Mouse (Mus musculus) kidney, embryonic 14.5 days (tissue): ENCODE results near the gene Coa7. TPM values are rescaled to one million over a fixed set of nuclear protein-coding genes. Genes with fewer than 3 reads are reported as not detected.

Experiments used
- ATAC-seq: fragments of 200-750 bp; cut with Nextera tagmentation; 2 replicates; pipeline ENCODE4 v1.8.0; 2017; ENCODE audit warnings: moderate number of reproducible peaks, mild to moderate bottlenecking, moderate TSS enrichment, moderate library complexity; ENCODE audit not compliant: low FRiP score, low TSS enrichment
- H3K27ac ChIP-seq: fragments of 300-500 bp; sonication (generic); 2 replicates; pipeline ENCODE4 v1.5.1; 2014; ENCODE audit warnings: low read depth, mild to moderate bottlenecking, low read length, moderate library complexity, mixed read lengths
- H3K27me3 ChIP-seq: fragments of 300-500 bp; sonication (generic); 2 replicates; pipeline ENCODE4 v1.6.1; 2014; ENCODE audit warnings: mild to moderate bottlenecking, low read length; ENCODE audit not compliant: control insufficient read depth, insufficient read depth
- H3K36me3 ChIP-seq: fragments of 300-500 bp; sonication (generic); 2 replicates; pipeline ENCODE4 v1.6.1; 2014; ENCODE audit warnings: low read length, mixed read lengths; ENCODE audit not compliant: control insufficient read depth, insufficient read depth
- H3K4me1 ChIP-seq: fragments of 300-500 bp; sonication (generic); 2 replicates; pipeline ENCODE4 v1.6.1; 2014; ENCODE audit warnings: low read length, mixed read lengths; ENCODE audit not compliant: control insufficient read depth, insufficient read depth
- H3K4me2 ChIP-seq: fragments of 300-500 bp; sonication (generic); replicated peaks from 2 replicates; pipeline ENCODE4 v1.6.1; 2014; ENCODE audit warnings: low read depth, mild to moderate bottlenecking, low read length
- H3K4me3 ChIP-seq: fragments of 300-500 bp; sonication (generic); 2 replicates; pipeline ENCODE4 v1.5.1; 2014; ENCODE audit warnings: mild to moderate bottlenecking, low read length
- H3K9ac ChIP-seq: fragments of 300-500 bp; sonication (generic); 2 replicates; pipeline ENCODE4 v1.6.1; 2014; ENCODE audit warnings: low read depth, mild to moderate bottlenecking, low read length, moderate library complexity
- H3K9me3 ChIP-seq: fragments of 300-500 bp; sonication (generic); 2 replicates; pipeline ENCODE4 v1.6.1; 2016; ENCODE audit warnings: low read length; ENCODE audit not compliant: control insufficient read depth
- WGBS: fragments of 180-500 bp; shearing (Covaris S2); extraction: QIAGEN DNeasy Blood & Tissue Kit; methylation state at CpG from one replicate; pipeline ENCODE4 v1.1.7; 2014; 5-methylcytosine and 5-hydroxymethylcytosine counted together
- polyA plus RNA-seq: library from polyadenylated mRNA; unstranded; fragments of >200 nt; fragmentation: Nextera tagmentation; extraction: Ambion mirVana; gene quantifications from 2 replicates; pipeline ENCODE4 v1.2.1, GENCODE M21; 2014

Coa7 gene
- polyA plus RNA-seq, 1 experiment from 2014 or later, result 58.1 TPM

DNA sequence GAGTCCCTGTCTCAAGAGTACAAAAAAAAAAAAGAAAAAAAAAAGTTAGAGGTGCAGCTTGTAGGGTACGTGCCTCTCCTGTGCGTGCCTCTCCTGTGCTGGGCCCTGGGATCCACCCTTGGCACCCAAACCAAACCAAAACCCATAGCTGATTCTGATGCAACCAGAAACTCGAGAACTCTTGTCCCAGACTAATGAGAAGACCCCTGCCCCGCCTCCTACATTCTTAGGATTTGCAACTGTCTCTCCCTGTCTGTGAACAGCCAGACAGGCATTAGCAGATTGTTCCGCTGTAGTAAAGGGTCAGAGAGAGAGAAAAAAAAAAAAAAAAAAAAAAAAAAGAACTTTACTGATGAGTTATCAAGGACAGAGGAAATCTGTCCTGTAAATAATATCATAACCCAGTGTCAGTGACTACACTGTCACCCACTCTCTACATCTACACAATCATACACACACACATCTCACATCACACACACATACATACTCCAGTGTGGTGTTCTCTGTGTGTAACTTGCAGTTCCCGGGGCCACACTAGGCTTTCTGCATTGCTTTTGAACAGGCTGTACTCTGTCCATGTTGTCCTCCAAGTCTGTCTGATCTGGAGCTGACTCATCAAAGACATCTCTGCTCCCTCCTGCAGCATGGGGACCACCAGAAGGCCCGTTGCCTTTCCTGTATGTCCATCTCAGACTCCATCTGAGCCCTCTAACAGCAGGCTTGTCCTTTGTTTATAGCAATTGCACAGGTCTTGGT, 35.6 kb downstream of the Coa7 start:
- H3K36me3 ChIP-seq, result no peaks in the 10 kb centered on the region
- peak overlapping the region; percentile 96 for H3K27ac ChIP-seq
- H3K4me3 ChIP-seq, result no peak overlapping the region
- H3K9me3 ChIP-seq, result no peaks in the 10 kb centered on the region
- H3K4me2 ChIP-seq, result peak overlapping the region; percentile 33
- H3K4me1 ChIP-seq, result peaks cover 35% of the 10 kb centered on the region
- H3K27me3 ChIP-seq, result no peaks in the 10 kb centered on the region
- peak; percentile 24 for ATAC-seq
- whole genome bisulfite sequencing, result 18% methylated on average over 7 of the region's 7 CpGs
- H3K9ac ChIP-seq, result peak overlapping the region; percentile 44; the same call in 1 of the 2 replicates

DNA sequence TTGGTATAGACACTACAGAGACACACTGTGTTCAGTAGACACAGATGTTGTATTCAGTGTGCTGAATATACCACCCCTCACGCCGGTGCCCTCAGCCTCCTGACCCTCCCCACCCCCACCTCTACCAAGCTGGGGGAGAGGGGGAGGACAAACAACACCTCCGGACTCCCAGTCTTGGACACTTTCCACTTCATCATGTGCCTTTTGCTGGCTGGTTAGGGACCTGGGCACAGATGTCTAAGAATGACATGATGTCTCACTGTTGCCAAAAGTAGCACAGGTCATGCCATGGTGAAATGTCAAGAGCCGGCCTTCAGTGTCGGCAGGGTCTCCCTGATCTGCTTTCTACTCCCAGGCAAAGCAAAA, 36.2 kb downstream of the Coa7 start:
- no peak overlapping the region for H3K9ac ChIP-seq
- H3K4me2 ChIP-seq, result no peak overlapping the region
- no peak overlapping the region for H3K4me3 ChIP-seq
- H3K9me3 ChIP-seq, result no peaks in the 10 kb centered on the region
- no peak for ATAC-seq
- H3K27ac ChIP-seq, result peak overlapping the region; percentile 96
- H3K27me3 ChIP-seq, result no peaks in the 10 kb centered on the region
- 19% methylated on average over 5 of the region's 5 CpGs for WGBS
- peaks cover 35% of the 10 kb centered on the region for H3K4me1 ChIP-seq
- no peaks in the 10 kb centered on the region for H3K36me3 ChIP-seq

DNA sequence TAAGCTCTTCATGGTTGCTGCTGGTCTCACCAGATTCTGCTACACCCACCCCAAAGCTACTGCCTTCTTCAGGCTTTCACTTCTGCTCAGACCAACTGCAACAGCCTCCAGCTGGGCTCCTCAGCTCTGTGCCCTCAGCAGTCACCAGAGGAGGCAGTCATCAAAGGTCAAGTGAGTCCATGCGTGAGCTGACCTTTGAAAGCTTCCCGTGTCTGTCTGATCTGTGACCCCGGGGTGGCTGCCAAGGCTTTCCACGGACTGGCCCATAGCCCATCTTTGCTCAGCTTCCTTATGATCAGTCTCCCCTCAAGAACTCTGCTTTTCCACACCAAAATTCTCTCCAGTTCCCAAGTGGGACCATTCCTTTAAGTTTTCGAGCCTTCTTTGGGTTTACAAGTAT, 41.3 kb downstream of the Coa7 start:
- H3K4me2 ChIP-seq, result no peak overlapping the region
- no peak overlapping the region for H3K4me3 ChIP-seq
- H3K9me3 ChIP-seq, result no peaks in the 10 kb centered on the region
- H3K36me3 ChIP-seq, result no peaks in the 10 kb centered on the region
- 19% methylated on average over 5 of the region's 5 CpGs for WGBS
- ATAC-seq, result no peak
- H3K27me3 ChIP-seq, result no peaks in the 10 kb centered on the region
- no peak overlapping the region for H3K9ac ChIP-seq
- peaks cover 7% of the 10 kb centered on the region for H3K4me1 ChIP-seq
- H3K27ac ChIP-seq, result 0 out of 2 replicates have a peak overlapping the region, but pooled peaks have one; percentile 11

DNA sequence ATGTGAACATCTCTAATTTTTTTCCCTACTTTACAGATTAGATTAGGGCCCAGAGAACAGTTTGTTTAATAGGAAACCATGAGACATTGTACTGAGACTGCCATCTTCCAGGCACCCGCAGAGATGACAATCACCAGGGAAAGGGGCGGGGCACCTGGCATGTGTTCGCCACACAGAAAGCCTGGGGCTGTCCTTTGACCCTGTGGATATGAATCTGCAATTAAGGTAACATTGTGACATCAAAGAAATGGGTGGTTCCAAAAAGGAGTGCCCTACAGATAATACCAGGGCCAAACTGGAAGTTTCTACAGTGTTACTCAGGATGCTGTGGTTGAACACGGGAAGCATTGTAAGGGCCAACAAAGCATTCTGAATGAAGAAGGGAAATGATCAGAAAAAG, 42.5 kb downstream of the Coa7 start:
- Histone ChIP-seq H3K9ac (no peak overlapping the region), H3K9me3 (no peaks in the 10 kb centered on the region), H3K4me3 (no peak overlapping the region), H3K36me3 (no peaks in the 10 kb centered on the region), H3K4me1 (0 out of 2 replicates have a peak, but pooled peaks cover 7% of the 10 kb centered on the region), H3K4me2 (no peak overlapping the region), H3K27me3 (no peaks in the 10 kb centered on the region), H3K27ac (no peak overlapping the region)
- no peak for ATAC-seq
- WGBS, result 65% methylated on average over 4 of the region's 4 CpGs

DNA sequence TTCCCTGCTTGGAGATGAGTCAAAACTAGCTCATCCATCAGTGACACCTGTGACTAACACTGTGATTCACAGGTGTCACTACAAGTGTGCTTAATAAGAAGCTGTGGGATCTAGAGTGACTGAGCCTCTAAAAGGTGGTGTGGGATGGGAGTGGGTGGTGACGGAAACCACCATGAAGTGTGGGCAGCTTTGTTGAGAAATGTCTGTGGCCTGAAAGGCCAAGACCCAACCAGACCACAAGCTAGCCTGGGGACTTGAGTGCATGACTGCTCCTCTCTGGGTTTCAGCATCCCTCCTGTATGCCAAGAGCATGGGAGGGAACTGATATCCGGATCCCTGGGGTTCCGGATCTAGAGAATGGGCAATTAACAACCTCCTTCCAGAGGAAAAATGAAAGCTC, 43.5 kb downstream of the Coa7 start:
- no peaks in the 10 kb centered on the region for H3K27me3 ChIP-seq
- H3K4me2 ChIP-seq, result no peak overlapping the region
- no peak for ATAC-seq
- 91% methylated on average over 3 of the region's 3 CpGs for WGBS
- H3K4me3 ChIP-seq, result no peak overlapping the region
- H3K27ac ChIP-seq, result no peak overlapping the region
- H3K4me1 ChIP-seq, result 0 out of 2 replicates have a peak, but pooled peaks cover 7% of the 10 kb centered on the region
- H3K9me3 ChIP-seq, result no peaks in the 10 kb centered on the region
- H3K36me3 ChIP-seq, result no peaks in the 10 kb centered on the region
- H3K9ac ChIP-seq, result no peak overlapping the region

DNA sequence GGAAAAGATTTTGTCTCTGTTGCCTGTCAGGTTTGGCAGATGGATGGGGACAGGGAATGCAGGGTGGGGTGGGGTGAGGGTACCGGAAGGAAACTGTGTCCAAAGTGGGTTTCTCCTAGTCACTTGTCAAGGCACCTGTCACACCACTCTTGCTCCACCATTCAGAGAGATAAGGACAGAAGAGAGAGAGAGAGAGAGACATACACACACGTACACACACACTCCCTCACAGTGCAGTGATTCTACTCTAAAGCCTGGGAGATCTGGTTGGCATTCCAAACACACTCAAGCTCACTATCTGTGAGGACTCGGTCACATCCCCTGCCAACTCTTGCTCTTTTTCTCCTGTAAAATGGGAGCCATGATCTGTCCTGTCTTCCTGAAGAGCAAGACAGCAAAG, 44.2 kb downstream of the Coa7 start:
- Histone ChIP-seq H3K9ac (no peak overlapping the region), H3K27ac (no peak overlapping the region), H3K36me3 (no peaks in the 10 kb centered on the region), H3K27me3 (no peaks in the 10 kb centered on the region), H3K4me1 (0 out of 2 replicates have a peak, but pooled peaks cover 7% of the 10 kb centered on the region), H3K4me2 (no peak overlapping the region), H3K4me3 (no peak overlapping the region), H3K9me3 (no peaks in the 10 kb centered on the region)
- 78% methylated on average over 3 of the region's 3 CpGs for WGBS
- no peak for ATAC-seq

DNA sequence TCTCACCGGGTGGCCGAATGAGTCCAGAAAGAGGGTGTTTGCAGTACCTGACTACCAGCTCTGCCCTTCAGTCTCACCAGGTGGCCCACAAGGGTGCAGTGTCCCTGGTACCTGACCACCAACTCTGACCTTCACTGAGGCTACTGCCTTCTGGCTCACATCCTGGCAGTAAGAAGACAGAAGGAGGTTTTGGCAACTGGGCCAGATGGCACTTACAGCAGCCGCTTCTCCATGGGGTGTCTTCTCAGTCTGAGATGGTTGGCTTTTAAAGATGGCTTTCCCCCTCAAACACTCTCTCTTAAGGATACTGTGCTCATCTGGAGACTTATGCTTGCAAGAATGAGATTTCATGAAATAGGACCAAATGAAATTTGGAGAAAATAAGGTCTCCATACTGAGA, 51.5 kb downstream of the Coa7 start:
- 80% methylated on average over 3 of the region's 3 CpGs for WGBS
- Histone ChIP-seq H3K9ac (no peak overlapping the region), H3K36me3 (no peaks in the 10 kb centered on the region), H3K4me1 (no peaks in the 10 kb centered on the region), H3K27me3 (peaks cover 22% of the 10 kb centered on the region), H3K9me3 (no peaks in the 10 kb centered on the region), H3K4me2 (no peak overlapping the region), H3K4me3 (no peak overlapping the region), H3K27ac (no peak overlapping the region)
- no peak for ATAC-seq

DNA sequence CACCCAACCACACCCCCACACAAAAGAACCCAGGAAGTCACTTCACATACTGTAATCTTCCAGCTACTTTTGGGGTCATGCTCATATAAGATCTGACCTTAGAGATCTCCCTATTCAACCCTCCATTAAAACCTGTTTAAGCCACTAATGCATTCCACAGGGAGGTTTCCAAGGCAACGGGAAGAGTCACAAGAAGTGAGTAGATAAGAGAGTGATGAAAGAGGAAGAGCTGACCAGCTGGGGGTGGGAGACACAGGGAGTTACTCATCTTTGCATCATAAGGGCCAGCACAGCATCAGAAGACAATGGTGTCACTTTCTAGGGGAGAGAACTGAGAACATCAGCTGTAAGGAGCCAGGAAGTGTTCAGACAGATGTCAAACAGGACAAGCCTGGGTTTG, 52.2 kb downstream of the Coa7 start:
- WGBS, result 53% methylated on average over 1 of the region's 1 CpGs
- H3K27ac ChIP-seq, result no peak overlapping the region; the same call in 1 of the 2 replicates
- no peaks in the 10 kb centered on the region for H3K36me3 ChIP-seq
- H3K9ac ChIP-seq, result no peak overlapping the region
- no peak overlapping the region for H3K4me2 ChIP-seq
- no peak for ATAC-seq
- no peaks in the 10 kb centered on the region for H3K9me3 ChIP-seq
- H3K4me1 ChIP-seq, result no peaks in the 10 kb centered on the region
- peaks cover 27% of the 10 kb centered on the region for H3K27me3 ChIP-seq
- no peak overlapping the region for H3K4me3 ChIP-seq

DNA sequence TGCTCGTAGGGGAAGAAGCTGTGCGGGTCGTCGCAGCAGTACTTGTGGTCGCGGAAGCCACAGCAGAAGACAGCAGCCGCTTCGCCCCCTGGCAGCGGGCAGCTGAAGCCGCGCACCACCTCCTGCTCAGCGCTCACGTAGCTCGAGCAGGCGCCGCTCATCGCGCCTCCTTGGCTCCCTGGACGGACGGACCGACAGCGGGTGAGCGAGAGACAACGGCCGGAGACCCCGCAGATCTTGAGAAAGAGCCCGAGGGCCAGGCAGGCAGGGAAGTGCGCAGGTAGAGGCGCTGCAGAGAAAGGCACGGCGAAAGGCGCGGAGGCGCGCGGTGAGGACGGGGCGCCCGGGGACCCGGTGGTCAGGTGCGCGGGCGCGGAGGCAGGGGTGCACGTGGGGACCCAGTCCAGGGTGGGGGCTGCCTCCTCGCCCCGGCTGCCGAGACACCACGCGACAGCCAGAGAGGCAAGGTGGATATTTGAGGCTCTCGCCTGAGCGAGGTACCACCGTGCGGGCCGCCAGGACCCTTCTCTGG, 55.3 kb downstream of the Coa7 start, which contains the start of gene Shisal2a:
Gene Shisal2a, minus strand, starts transcription at position 167 of the 532 bp plus-strand sequence.
- H3K27ac ChIP-seq, result no peak within 1 kb of the TSS
- 2% methylated on average over 53 of the region's 55 CpGs for WGBS
- H3K4me1 ChIP-seq, result 0 out of 2 replicates have a peak, but pooled peaks cover 3% of the 10 kb centered on the region
- peaks cover 27% of the 10 kb centered on the region for H3K27me3 ChIP-seq
- H3K9ac ChIP-seq, result peak within 1 kb of the TSS; percentile 62
- H3K9me3 ChIP-seq, result no peaks in the 10 kb centered on the region
- peak within 1 kb of the TSS; percentile 84 for H3K4me2 ChIP-seq
- ATAC-seq, result peak; percentile 17; the same call in 1 of the 2 replicates
- H3K36me3 ChIP-seq, result no peaks in the 10 kb centered on the region
- H3K4me3 ChIP-seq, result peak within 1 kb of the TSS; percentile 48
